Mouse (Mus musculus): ENCODE measurements around the gene Tmem37.
A peak's percentile ranks its signal among the peaks of the same experiment; 100 is the strongest.

Tmem37 gene

GRCm38 (mm10) chr1:120073519-120074306 is at the start of gene Tmem37:
Gene Tmem37, minus strand, starts transcription at chr1:120074074.
- DNase-seq (ENCODE audit: low spot score), result no peak

- DNase-seq (ENCODE audit: low spot score), result no peak
Measured at GRCm38 (mm10) chr1:120122634-120123383, 48.9 kb upstream of the Tmem37 start.

GRCm38 (mm10) chr1:120121930-120122530 is 48.2 kb upstream of the Tmem37 start:
- no peak for DNase-seq (ENCODE audit: low spot score)

- peak; percentile 86 for DNase-seq (ENCODE audit: low spot score)
Measured at GRCm38 (mm10) chr1:120120969-120121811, 47.3 kb upstream of the Tmem37 start, which contains the start of the genes Dbi and 3110009E18Rik. Gene Dbi, minus strand, starts transcription at chr1:120121078. Gene 3110009E18Rik, plus strand, starts transcription at chr1:120121187.

GRCm38 (mm10) chr1:120120141-120120968 is 46.5 kb upstream of the Tmem37 start:
- DNase-seq (ENCODE audit: low spot score), result no peak

GRCm38 (mm10) chr1:120119389-120119788 is 45.5 kb upstream of the Tmem37 start:
- no peak for DNase-seq (ENCODE audit: low spot score)

- no peak for DNase-seq (ENCODE audit: low spot score)
Measured at GRCm38 (mm10) chr1:120118854-120119253, 45.0 kb upstream of the Tmem37 start.

GRCm38 (mm10) chr1:120116106-120116505 is 42.2 kb upstream of the Tmem37 start:
- DNase-seq (ENCODE audit: low spot score), result no peak

GRCm38 (mm10) chr1:120115671-120116081 is 41.8 kb upstream of the Tmem37 start:
- DNase-seq (ENCODE audit: low spot score), result no peak

- DNase-seq (ENCODE audit: low spot score), result no peak
Measured at GRCm38 (mm10) chr1:120112251-120113187, 38.6 kb upstream of the Tmem37 start.

GRCm38 (mm10) chr1:120111766-120112165 is 37.9 kb upstream of the Tmem37 start:
- no peak for DNase-seq (ENCODE audit: low spot score)

- no peak for DNase-seq (ENCODE audit: low spot score)
Measured at GRCm38 (mm10) chr1:120109741-120110432, 36.0 kb upstream of the Tmem37 start.

- no peak for DNase-seq (ENCODE audit: low spot score)
Measured at GRCm38 (mm10) chr1:120105556-120105959, 31.7 kb upstream of the Tmem37 start.

- no peak for DNase-seq (ENCODE audit: low spot score)
Measured at GRCm38 (mm10) chr1:120101227-120101609, 27.3 kb upstream of the Tmem37 start.

GRCm38 (mm10) chr1:120100456-120101226 is 26.8 kb upstream of the Tmem37 start:
- DNase-seq (ENCODE audit: low spot score), result no peak

GRCm38 (mm10) chr1:120099483-120099882 is 25.6 kb upstream of the Tmem37 start:
- no peak for DNase-seq (ENCODE audit: low spot score)

- DNase-seq (ENCODE audit: low spot score), result no peak
Measured at GRCm38 (mm10) chr1:120098327-120098726, 24.5 kb upstream of the Tmem37 start.

- no peak for DNase-seq (ENCODE audit: low spot score)
Measured at GRCm38 (mm10) chr1:120094920-120095319, 21.0 kb upstream of the Tmem37 start.

Measured in spleen, adult 12 weeks (tissue).